Mouse (Mus musculus) lung, postnatal 4 days (tissue): ENCODE data around the gene Ctc1.

ENCODE experiments used
- DNase-seq, 2 experiments: peaks; one replicate each; pipeline ENCODE4 v3.0.0; 2021

Gene Ctc1

DNA sequence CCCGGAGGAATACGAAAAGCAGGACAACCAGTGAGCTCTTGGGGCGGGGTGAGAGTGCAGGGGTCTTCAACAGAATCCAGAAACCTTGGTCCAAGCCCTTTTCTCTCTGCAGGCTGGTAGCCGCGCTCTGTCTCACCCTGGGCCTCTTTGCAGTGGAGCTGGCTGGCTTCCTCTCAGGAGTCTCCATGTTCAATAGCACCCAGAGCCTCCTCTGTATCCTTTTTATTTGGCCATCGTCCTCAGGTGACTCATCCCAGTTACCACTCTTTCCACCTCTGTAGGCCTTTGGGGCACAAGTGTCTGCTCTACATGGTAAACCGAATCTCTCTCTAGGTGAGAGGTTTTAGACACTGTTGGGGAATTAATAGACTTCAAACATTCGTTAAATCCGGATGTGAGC lies 55.6 kb downstream of the Ctc1 start:
- no peak for DNase-seq

GRCm38 (mm10) chr11:69072234-69072633 lies 56.5 kb downstream of the Ctc1 start:
- DNase-seq, result no peak

- DNase-seq, result no peak
Observed at GRCm38 (mm10) chr11:69072666-69073064, 57.0 kb downstream of the Ctc1 start.

DNA sequence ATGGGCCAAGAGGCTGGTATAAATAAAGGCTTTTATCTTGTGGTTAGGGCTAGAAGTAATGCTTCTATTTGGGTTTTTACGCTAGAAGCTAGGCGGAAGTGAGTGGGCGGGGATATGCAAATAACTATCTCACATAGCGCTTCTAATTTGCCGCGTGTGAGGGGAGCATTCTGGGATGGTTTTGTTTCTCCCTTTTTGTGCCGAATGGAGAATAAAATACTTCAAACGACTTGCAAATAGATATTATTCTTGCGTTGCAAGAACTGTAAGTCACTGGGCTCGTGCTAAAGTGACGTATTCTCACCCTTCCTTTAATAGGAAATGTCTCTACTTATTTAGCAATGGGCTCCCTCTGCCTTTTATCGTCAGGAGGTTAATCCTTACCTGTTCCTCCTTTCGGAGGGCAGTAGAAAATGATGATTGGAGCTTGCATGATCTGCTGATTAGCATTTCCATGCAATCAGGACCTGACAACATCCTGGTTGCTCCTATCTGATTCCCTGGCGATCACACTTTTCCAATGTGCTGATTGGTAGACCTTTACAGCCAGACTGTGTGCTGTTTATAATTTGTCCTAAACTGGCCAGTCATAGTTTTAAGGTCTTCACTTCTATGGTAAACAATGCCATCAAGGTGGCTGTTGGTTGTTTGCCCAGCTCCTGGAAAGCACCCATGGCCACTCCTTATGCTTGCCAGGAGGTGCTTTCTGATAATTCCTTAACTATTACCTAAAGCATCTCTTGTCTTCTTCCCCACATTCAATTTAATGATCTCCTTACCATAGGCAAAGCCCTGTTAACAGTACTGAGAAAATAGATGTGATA lies 57.6 kb downstream of the Ctc1 start:
- DNase-seq, result peak; percentile 76 to 86

GRCm38 (mm10) chr11:69073951-69074775 lies 58.5 kb downstream of the Ctc1 start:
- DNase-seq, result no peak

DNA sequence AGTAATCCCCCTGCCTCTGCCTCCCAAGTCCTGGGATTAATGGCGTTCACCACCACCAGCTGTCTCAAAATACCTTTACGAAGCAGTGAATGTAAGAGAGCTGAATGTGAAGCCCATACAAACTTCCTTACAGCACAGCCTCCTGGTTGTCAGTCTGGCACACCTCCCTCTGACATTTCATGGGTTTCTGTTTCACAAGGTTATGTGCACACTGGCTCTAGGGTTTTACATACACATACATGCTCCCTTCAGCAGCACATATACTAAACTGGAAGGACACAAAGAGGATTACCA lies 59.0 kb downstream of the Ctc1 start:
- DNase-seq, result no peak

- DNase-seq, result peak in 1 of 2 experiments; percentile 6
Observed at GRCm38 (mm10) chr11:69075764-69076479, 60.2 kb downstream of the Ctc1 start.

- no peak for DNase-seq
Observed at GRCm38 (mm10) chr11:69076572-69076971, 60.9 kb downstream of the Ctc1 start.

DNA sequence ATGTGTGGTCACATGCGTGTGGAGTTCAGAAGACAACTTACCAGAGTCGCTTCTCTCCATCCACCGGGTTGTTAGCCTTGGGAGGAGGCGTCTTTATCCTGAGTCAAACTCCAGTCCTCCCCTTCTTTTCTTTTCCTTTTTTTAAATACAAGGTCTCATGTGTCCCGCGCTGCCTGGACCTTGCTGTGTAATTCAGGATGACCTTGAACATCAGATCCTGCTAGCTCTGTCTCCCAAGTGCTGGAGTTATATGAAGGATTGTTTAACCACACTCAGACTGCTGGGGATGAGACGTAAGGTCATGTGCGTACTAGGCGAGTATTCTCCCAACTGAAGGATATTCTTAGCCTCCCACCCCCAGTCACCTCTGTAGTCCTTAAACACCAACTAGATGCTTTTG lies 61.6 kb downstream of the Ctc1 start:
- no peak for DNase-seq

DNA sequence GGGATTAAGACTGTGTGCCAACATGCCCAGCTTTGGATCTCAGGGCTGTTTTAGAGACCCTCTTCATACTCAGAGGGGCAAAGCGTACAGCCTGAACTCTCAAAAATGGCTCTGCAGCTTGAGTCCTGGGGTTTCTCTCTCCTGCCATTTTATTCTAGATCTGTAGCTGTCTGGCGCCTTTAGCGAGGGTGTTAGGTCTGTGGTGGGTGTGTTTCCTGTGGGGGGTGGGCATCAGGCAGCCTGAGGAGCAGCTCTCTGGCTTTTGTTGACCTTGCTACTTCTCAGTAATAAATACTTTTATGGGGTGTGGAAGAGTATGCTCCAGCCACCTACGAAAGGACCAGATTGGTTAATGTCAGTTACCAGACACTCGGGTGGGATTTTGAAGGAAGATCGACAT lies 62.3 kb downstream of the Ctc1 start:
- no peak for DNase-seq

DNA sequence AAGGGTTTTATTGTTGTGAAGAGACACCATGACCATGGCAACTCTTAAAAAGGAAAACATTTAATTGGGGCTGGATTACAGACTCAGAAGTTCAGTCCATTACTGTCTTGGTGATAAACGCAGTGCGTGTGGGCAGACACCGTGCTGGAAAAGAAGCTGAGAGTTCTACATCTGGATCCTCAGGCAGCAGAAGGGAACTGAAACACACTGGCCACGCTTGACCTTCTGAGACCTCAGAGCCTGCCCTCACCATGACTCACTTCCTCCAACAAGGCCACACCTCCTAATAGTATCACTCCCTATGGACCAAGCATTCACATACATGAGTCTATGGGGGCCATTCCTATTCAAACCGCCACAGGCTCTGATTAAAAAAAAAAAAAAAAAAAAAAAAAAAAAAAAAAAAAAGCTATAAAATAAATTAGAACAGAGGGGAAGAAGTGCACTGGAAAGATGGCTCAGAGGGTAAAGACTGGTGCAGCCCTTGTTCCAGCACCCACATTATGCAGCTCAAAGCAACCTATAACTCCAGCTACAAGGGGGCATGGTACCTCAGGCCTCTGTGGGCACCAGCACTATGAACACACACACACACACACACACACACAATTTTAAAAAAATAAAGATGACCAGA lies 63.2 kb downstream of the Ctc1 start:
- DNase-seq, result peak; percentile 39

- peak in 1 of 2 experiments; percentile 15 for DNase-seq
Observed at GRCm38 (mm10) chr11:69080102-69080854, 64.6 kb downstream of the Ctc1 start.

- DNase-seq, result no peak
Observed at GRCm38 (mm10) chr11:69080855-69081222, 65.1 kb downstream of the Ctc1 start.

DNA sequence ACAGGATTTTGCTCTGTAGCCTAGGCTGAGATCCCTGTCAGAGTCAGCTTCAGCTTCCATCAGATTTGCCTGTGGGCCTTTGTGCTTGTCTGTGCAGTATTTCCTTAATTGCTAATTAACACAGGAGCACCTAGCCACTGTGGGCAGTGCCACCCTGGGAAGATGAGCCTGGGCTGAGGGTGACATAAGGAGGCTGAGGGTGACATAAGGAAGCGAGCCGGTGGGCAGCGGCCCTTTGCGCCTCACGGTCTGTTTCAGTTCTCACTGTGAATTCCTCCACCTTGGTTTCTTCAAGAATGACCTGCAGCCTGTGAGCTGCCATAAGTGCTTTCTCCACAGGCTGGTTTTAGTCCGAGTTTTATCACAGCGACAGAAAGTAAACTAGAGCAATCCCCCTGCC lies 65.9 kb downstream of the Ctc1 start:
- DNase-seq, result peak in 1 of 2 experiments; percentile 14

- DNase-seq, result no peak
Observed at GRCm38 (mm10) chr11:69085608-69086007, 69.9 kb downstream of the Ctc1 start.
